Mouse (Mus musculus) embryonic facial prominence, embryonic 12.5 days (tissue): ENCODE measurements around the gene Tspyl3. TPM values are rescaled to one million over a fixed set of nuclear protein-coding genes. Genes with fewer than 3 reads are reported as not detected.

Source experiments
- ATAC-seq: fragments of 200-750 bp; cut with Nextera tagmentation; 2 replicates; pipeline ENCODE4 v1.8.0; 2017; ENCODE audit not compliant: insufficient number of reproducible peaks, insufficient read depth, low FRiP score, low TSS enrichment
- H3K27ac ChIP-seq: fragments of 300-500 bp; sonication (generic); 2 replicates; pipeline ENCODE4 v1.5.1; 2016; ENCODE audit warnings: mild to moderate bottlenecking
- H3K27me3 ChIP-seq: fragments of 300-500 bp; sonication (generic); 2 replicates; pipeline ENCODE4 v1.6.1; 2016; ENCODE audit warnings: mild to moderate bottlenecking, moderate library complexity
- H3K36me3 ChIP-seq: fragments of 300-500 bp; sonication (generic); 2 replicates; pipeline ENCODE4 v1.6.1; 2016; ENCODE audit warnings: mild to moderate bottlenecking
- H3K4me1 ChIP-seq: fragments of 300-500 bp; sonication (generic); 2 replicates; pipeline ENCODE4 v1.6.1; 2016
- H3K4me2 ChIP-seq: fragments of 300-500 bp; sonication (generic); replicated peaks from 2 replicates; pipeline ENCODE4 v1.6.1; 2016; ENCODE audit warnings: mild to moderate bottlenecking, moderate library complexity
- H3K4me3 ChIP-seq: fragments of 300-500 bp; sonication (generic); 2 replicates; pipeline ENCODE4 v1.5.1; 2016; ENCODE audit warnings: mild to moderate bottlenecking
- H3K9ac ChIP-seq: fragments of 300-500 bp; sonication (generic); 2 replicates; pipeline ENCODE4 v1.6.1; 2016; ENCODE audit warnings: mild to moderate bottlenecking, moderate library complexity
- H3K9me3 ChIP-seq: fragments of 300-500 bp; sonication (generic); 2 replicates; pipeline ENCODE4 v1.6.1; 2016; ENCODE audit warnings: mild to moderate bottlenecking, moderate library complexity
- WGBS: fragments of 180-500 bp; shearing (Covaris S2); methylation state at CpG from one replicate; pipeline ENCODE4 v1.1.7; 2016; 5-methylcytosine and 5-hydroxymethylcytosine counted together
- polyA plus RNA-seq: library from polyadenylated mRNA; unstranded; fragments of >200 nt; fragmentation: Nextera tagmentation; extraction: Ambion mirVana; gene quantifications from 2 replicates; pipeline ENCODE4 v1.2.1, GENCODE M21; 2016

Tspyl3 gene
- polyA plus RNA-seq, 1 experiment from 2014 or later = 15.2 TPM

DNA sequence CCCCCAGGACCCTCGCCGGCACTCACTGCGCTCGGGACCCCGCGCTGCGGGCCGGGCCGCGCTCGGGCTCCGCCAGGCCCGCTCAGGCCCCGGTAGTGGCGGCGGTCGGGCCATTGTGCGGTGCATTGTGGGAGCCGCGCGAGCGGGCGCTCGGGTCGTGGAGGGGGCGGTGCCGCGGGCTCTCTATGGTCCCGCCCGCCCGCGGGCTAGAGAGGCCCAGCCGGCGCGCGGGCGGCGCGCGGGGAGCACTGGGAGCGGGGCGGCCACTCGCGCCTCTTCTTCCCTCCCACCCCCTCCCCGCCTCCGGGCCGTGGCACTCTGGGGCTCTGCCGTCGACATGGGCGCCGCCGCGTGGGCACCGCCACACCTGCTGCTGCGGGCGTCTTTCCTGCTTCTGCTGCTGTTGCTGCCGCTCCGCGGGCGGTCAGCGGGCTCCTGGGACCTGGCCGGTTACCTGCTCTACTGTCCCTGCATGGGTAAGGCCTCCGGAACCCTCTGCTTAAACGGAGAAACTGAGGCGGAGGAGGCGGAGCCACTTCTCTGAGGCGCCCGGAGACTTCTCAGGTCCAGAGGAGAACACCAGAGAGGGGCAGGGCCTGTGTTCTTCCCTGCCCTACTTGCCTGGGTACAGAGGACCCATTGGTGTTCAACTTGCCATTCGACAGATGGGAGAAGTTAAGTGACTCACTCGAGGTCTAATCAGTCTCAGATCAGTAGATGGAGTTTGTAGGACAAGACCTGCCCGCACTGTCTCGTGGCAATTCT is 16.2 kb upstream of the Tspyl3 start, which contains the start of the genes Plagl2 and Pofut1:
Gene Plagl2 (minus strand): TSS at position 177 of the 765 bp plus-strand sequence.
Gene Pofut1 (plus strand): TSS at position 284 of the 765 bp plus-strand sequence.
- peak; percentile 96 for ATAC-seq
- Histone ChIP-seq H3K4me1 (peaks cover 26% of the 10 kb centered on the region), H3K36me3 (peaks cover 5% of the 10 kb centered on the region; the same call in 1 of the 2 replicates), H3K9me3 (no peaks in the 10 kb centered on the region), H3K27ac (peak within 1 kb of the TSS; percentile 93), H3K9ac (peak within 1 kb of the TSS; percentile 98), H3K4me2 (peak within 1 kb of the TSS; percentile 98), H3K27me3 (no peaks in the 10 kb centered on the region), H3K4me3 (peak within 1 kb of the TSS; percentile 92)
- under 1% methylated on average over 71 of the region's 72 CpGs for WGBS

GRCm38 (mm10) chr2:153240701-153241235 is 15.5 kb upstream of the Tspyl3 start:
- H3K4me1 ChIP-seq = peaks cover 26% of the 10 kb centered on the region
- no peaks in the 10 kb centered on the region for H3K9me3 ChIP-seq
- H3K9ac ChIP-seq = peak overlapping the region; percentile 98
- peak; percentile 80 for ATAC-seq
- H3K4me3 ChIP-seq = peak overlapping the region; percentile 92
- under 1% methylated on average over 33 of the region's 33 CpGs for WGBS
- H3K27ac ChIP-seq = peak overlapping the region; percentile 93
- H3K36me3 ChIP-seq = peaks cover 9% of the 10 kb centered on the region
- no peaks in the 10 kb centered on the region for H3K27me3 ChIP-seq
- H3K4me2 ChIP-seq = peak overlapping the region; percentile 98

GRCm38 (mm10) chr2:153239860-153240480 is 14.7 kb upstream of the Tspyl3 start:
- Histone ChIP-seq H3K27me3 (no peaks in the 10 kb centered on the region), H3K4me2 (peak overlapping the region; percentile 98), H3K9ac (peak overlapping the region; percentile 98), H3K9me3 (no peaks in the 10 kb centered on the region), H3K36me3 (peaks cover 16% of the 10 kb centered on the region), H3K4me1 (peaks cover 26% of the 10 kb centered on the region), H3K4me3 (peak overlapping the region; percentile 92), H3K27ac (peak overlapping the region; percentile 93)
- 6% methylated on average over 22 of the region's 22 CpGs for WGBS
- ATAC-seq = no peak

DNA sequence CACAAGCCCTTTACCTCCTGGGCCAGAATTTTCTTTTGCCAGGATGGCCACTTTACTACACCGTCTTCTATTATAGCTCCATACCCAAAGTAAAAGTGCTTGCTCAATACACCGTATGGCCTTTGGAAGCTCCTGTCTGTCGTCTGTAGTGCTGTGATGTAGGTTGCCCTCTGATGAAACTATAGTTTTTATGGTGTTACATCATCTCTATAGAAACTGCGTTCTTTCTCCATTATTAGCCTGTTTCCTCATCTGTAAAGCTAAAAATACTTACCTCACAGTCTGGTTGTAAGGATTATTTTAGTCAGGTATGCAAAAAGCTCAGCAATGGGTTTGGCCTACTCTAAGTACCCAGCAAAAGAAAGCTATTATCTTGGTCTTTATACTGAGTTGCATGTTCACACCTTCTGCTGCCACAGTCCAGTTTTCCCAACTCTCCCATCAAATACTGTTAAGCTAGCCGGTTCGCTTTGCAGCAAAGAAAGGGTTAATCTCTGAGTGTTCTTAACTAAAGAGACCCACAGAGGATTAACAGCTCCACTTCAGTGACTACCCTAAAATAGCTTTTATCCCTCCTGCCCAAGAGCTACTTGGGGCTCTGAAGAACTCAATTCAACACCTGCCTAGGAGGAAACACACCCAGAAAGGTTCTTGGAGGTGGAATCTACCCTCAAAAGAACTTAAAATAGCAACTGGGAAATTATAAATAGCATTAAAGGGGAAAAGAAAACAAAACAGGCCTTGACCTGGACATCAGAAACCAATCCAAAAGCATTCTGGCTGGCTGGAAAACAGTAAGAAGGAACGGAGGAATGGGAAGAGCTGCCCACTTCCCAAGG is 14.0 kb upstream of the Tspyl3 start:
- no peak for ATAC-seq
- Histone ChIP-seq H3K27ac (peak overlapping the region; percentile 93), H3K9ac (peak overlapping the region; percentile 98), H3K4me3 (peak overlapping the region; percentile 92), H3K4me1 (peaks cover 26% of the 10 kb centered on the region), H3K4me2 (peak overlapping the region; percentile 98), H3K36me3 (peaks cover 23% of the 10 kb centered on the region), H3K27me3 (no peaks in the 10 kb centered on the region), H3K9me3 (no peaks in the 10 kb centered on the region)
- 67% methylated on average over 7 of the region's 7 CpGs for WGBS

- Histone ChIP-seq H3K27ac (no peak overlapping the region), H3K9ac (no peak overlapping the region), H3K4me3 (no peak overlapping the region), H3K9me3 (no peaks in the 10 kb centered on the region), H3K4me2 (no peak overlapping the region), H3K36me3 (peaks cover 30% of the 10 kb centered on the region), H3K27me3 (no peaks in the 10 kb centered on the region), H3K4me1 (peaks cover 26% of the 10 kb centered on the region)
- 74% methylated on average over 2 of the region's 2 CpGs for WGBS
- no peak for ATAC-seq
These were observed 13.2 kb upstream of the Tspyl3 start for GRCm38 (mm10) chr2:153238406-153238805.

DNA sequence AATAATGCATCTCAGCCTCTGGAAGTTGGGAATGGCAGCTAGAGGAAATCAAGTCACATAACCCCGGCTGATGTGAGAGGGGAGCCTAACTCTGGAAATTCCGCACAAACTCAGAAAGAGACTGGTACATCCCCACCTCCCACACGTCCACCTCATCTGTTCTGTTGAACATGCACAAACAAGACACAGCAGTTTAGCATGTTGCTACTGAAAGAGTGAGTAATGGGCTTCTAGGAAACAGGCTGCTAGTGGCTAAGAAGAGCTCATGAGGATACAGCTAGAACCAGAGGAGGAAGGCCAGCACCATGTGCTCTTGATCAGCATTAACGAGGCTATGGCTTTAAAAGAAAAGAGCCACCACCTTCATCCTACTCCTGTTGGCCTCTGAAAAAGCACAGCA is 12.7 kb upstream of the Tspyl3 start:
- 69% methylated on average over 4 of the region's 4 CpGs for WGBS
- Histone ChIP-seq H3K27ac (no peak overlapping the region), H3K27me3 (no peaks in the 10 kb centered on the region), H3K4me1 (peaks cover 26% of the 10 kb centered on the region), H3K9ac (no peak overlapping the region), H3K4me3 (no peak overlapping the region), H3K9me3 (no peaks in the 10 kb centered on the region), H3K36me3 (peaks cover 31% of the 10 kb centered on the region), H3K4me2 (no peak overlapping the region)
- ATAC-seq = no peak

DNA sequence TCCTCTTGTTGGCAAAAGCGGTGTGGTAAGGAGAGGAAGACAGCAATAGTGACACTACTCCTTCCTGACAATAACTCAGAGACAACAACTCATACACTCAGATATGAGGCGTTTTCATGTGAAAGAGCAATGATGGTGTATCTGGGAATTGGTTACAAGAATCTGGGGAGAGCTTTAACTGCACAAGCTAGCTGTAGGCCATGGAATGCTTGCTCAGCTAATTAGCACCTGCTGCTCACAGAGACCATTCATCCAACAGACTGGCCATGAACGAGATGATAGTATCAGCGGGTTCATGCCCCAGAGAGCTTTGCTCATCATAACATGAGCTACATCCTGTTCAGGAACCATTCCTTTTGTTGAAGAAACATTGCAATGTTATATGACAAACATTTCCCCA is 12.0 kb upstream of the Tspyl3 start:
- Histone ChIP-seq H3K4me2 (no peak overlapping the region), H3K9ac (no peak overlapping the region), H3K27me3 (no peaks in the 10 kb centered on the region), H3K27ac (no peak overlapping the region), H3K36me3 (peaks cover 35% of the 10 kb centered on the region), H3K9me3 (no peaks in the 10 kb centered on the region), H3K4me3 (no peak overlapping the region), H3K4me1 (peaks cover 21% of the 10 kb centered on the region)
- WGBS = 78% methylated on average over 4 of the region's 4 CpGs
- no peak for ATAC-seq

DNA sequence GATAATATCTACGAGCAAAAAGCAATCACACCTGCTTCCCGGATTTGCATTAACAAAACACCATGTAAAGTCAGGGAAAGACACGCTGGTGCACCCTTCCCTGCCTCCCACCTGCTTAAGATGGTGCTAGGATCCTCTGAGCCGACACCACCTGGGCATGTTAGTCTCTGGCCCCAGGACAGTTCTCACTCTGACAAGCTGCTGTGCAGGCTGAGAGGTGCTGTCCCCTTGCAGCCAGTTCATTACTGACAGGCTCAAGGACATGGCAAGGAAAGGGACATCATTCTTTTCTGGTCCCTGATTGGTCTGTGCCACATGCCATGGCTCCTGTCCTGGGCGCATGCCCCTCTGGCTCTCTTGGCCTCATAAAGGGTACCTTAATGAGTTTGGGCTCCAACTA is 3.3 kb upstream of the Tspyl3 start:
- Histone ChIP-seq H3K36me3 (peaks cover 50% of the 10 kb centered on the region), H3K4me1 (peaks cover 13% of the 10 kb centered on the region), H3K27me3 (no peaks in the 10 kb centered on the region), H3K9ac (no peak overlapping the region), H3K27ac (no peak overlapping the region), H3K9me3 (no peaks in the 10 kb centered on the region), H3K4me2 (no peak overlapping the region), H3K4me3 (no peak overlapping the region)
- 83% methylated on average over 5 of the region's 5 CpGs for WGBS
- no peak for ATAC-seq

GRCm38 (mm10) chr2:153227959-153228358 is 2.7 kb upstream of the Tspyl3 start:
- H3K4me1 ChIP-seq = peaks cover 13% of the 10 kb centered on the region
- no peaks in the 10 kb centered on the region for H3K27me3 ChIP-seq
- 89% methylated on average over 4 of the region's 4 CpGs for WGBS
- no peaks in the 10 kb centered on the region for H3K9me3 ChIP-seq
- no peak overlapping the region for H3K27ac ChIP-seq
- H3K9ac ChIP-seq = no peak overlapping the region
- H3K4me3 ChIP-seq = no peak overlapping the region
- H3K4me2 ChIP-seq = no peak overlapping the region
- peaks cover 48% of the 10 kb centered on the region for H3K36me3 ChIP-seq
- no peak for ATAC-seq

DNA sequence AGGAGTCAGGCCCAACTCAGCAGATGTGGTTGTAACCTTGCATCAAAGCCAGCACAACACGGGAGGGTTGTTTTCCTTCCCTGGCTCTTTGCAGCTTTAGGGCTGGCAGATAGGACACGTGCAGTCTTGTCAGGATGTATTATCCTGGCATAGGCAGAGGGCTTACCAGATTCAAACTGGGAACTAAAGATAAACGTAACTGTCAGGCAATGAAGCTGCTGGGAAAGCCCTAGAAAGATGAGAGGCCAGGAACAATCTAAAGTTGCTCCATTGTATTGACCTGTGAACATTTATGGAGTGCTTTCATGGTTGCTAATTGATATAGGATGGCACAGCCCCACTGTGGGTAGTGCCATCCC is 333 bp upstream of the Tspyl3 start:
- Histone ChIP-seq H3K4me2 (peak overlapping the region; percentile 80), H3K27ac (no peak overlapping the region), H3K9me3 (no peaks in the 10 kb centered on the region), H3K4me3 (peak overlapping the region; percentile 61), H3K27me3 (no peaks in the 10 kb centered on the region), H3K36me3 (peaks cover 28% of the 10 kb centered on the region), H3K4me1 (peaks cover 13% of the 10 kb centered on the region), H3K9ac (peak overlapping the region; percentile 82; the same call in 1 of the 2 replicates)
- WGBS = 9% methylated on average over 3 of the region's 3 CpGs
- ATAC-seq = no peak

- Histone ChIP-seq H3K36me3 (0 out of 2 replicates have a peak, but pooled peaks cover 2% of the 10 kb centered on the region), H3K4me3 (no peak overlapping the region), H3K4me2 (no peak overlapping the region), H3K27me3 (no peaks in the 10 kb centered on the region), H3K27ac (no peak overlapping the region), H3K9ac (no peak overlapping the region), H3K4me1 (peaks cover 13% of the 10 kb centered on the region), H3K9me3 (no peaks in the 10 kb centered on the region)
- 93% methylated on average over 2 of the region's 2 CpGs for WGBS
- ATAC-seq = no peak
These were observed 2.7 kb downstream of the Tspyl3 start for GRCm38 (mm10) chr2:153222566-153222965.
